Mouse (Mus musculus): Measurements from ENCODE around the gene Cyp2j9. TPM values are rescaled to one million over a fixed set of nuclear protein-coding genes. Genes with fewer than 3 reads are reported as not detected.
"Not testable (repeated sequence)": the region's sequence is repeated elsewhere in the genome, so short reads cannot be mapped to it uniquely, and the experiment has no call there.

Gene Cyp2j9
- 1 to 10 TPM; 1.3 to 1.8 (median 1.5) TPM for total RNA-seq (2022)

DNA sequence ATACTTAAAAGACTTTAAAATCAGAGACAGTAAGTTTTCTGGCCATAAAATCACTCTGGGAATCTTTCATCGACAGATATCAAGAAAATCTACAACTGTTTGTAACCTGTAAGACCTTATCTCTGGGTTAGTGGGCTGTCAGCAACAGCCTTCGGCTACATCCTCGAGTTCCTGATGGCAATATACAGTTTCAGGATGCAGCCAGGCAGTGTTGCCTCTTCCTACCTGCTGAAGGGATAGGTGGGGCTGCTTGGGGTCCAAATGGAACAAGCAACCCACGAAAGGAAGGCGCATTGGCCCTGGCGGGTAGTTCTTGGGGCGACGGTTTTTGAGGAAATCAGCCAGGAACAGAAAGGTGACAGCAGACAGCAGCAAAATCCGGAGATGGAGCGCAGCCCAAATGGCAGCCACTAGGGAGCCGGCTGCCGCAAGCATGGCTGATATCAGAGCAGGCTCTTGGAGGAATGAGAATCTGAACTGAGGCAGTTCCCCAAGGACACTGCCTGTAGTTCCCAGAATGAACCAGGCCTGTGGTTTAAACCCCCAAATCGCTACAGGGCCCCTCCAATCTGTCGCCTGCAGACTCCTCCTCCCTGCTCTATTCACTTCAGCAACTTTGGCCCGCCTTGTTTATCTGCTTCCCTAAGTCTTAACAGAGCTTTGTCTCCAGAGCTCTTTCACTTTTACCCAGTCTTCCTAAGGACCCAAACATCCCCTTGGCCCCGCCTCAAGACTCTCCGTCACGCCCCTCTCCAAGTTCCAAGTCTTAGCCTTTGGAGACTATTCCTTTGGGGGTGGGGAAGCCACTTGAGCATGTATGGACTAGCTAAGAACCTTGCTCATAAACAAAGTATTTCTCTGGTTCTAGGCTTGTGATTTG, at the start of gene Cyp2j9:
TSS of gene Cyp2j9 (minus strand) at position 668 of the 880 bp plus-strand sequence.
- peak; percentile 90 for DNase-seq (ENCODE audit: low spot score)

- no peak for DNase-seq (ENCODE audit: low spot score)
These were observed 44.1 kb upstream of the Cyp2j9 start for GRCm38 (mm10) chr4:96635455-96635854.

DNA sequence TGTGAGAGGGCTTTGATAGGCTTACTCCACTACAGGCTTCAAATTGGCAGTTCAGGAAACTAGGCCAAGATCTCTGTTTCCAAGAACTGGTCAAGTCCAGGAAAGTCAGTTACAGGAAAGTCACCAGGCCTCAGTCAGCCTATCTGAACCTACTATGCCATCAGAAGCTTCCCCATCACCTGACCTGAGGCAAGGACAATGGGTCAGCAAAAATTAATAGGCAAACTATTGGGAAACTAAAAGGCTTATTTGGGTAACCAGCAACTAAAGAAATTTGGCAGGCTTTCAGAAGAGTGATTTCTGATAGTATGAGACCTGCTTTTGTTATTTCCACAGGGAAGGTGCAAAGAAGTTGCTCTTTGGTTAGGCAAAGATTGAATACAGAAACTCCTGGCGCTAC, 31.1 kb upstream of the Cyp2j9 start:
- DNase-seq (ENCODE audit: low spot score) = no peak

DNA sequence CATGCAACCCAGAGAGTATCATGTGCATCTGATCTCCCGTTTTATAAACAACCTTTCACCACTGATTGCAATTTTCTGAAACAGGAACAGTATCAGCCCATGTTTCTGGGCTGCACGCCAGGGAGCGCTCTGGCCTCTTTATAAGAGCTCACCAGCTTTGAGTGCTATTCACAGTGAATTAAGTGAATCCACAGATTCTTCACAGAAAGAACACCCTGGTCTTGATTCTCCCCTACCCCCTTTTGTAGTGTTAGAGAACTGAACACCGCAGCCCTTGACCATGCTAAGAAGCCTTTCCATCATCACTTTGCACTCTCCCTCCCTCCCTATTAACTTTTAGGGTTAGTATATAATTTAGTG, 393 bp upstream of the Cyp2j9 start:
- no peak for DNase-seq (ENCODE audit: low spot score)

DNA sequence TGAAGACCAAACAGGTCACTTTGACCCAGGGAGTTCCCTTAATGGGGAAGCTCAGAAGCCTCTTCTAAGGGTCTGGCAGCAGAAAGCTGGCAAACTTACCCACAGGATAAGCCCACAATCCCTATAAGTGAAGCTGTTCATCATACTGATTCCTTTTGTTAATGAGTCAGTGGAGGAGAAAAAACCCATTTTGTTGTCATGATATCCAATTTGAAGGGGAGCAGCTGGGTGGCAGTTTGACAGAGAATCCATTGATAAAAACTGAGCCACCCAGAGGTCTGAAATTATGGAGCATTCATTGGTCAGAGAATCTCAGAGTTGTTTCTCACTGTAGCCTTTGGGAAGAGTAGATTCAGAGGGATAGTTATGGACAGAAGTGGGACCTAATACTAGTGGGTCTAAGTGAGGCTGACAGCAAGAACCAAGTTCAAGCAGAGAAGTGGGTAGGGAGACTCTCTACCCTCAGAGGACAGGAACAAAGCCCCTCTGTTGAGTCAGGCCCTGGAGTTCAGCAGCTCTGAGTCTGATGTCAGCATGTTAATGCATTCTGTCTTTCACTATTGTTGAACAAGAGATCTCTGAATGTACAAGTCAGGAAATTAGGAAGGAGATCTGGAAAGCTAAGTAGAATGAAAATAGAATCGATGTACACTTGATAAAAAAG, 9.8 kb downstream of the Cyp2j9 start:
- DNase-seq (ENCODE audit: low spot score) = no peak

- DNase-seq (ENCODE audit: low spot score) = not testable (repeated sequence)
These were observed 11.0 kb downstream of the Cyp2j9 start for GRCm38 (mm10) chr4:96580351-96580750.

DNA sequence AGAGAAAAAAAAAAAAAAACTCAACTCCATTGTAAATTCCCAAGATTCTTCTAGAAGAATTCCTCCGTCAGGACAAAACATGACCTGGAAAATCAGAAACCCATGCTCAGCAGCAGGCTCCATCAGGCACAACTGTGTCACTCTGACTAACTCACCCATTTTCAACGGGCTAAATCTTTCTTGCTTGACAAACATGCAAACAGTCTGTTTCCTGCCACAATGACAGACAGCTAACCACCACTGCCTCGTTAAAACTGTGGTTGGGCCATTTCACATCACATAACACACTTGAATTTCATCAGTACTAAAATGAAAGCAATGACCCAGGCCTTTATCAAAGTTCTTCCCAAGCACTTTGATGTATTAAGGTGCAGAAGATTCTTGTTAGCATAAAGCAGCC, 21.9 kb downstream of the Cyp2j9 start:
- no peak for DNase-seq (ENCODE audit: low spot score)

DNA sequence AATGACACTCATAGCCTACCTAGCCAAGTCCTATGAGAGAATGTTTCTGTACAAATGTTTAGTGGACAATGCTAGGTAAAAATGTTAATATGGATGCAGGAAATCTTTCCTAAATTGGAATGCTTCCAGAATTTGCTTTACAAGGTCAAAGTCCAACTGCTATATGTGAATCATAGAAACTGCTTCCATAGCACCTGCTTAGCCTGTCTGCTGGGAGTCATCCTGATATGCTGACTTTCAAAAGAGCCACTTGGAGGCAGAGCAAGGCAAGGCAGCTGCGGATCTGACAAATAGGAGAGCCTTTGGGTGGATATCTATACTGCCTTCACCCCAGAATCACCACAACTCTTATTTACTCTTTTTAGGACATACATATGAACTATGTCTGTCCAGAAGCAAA, 23.4 kb downstream of the Cyp2j9 start:
- no peak for DNase-seq (ENCODE audit: low spot score)

DNA sequence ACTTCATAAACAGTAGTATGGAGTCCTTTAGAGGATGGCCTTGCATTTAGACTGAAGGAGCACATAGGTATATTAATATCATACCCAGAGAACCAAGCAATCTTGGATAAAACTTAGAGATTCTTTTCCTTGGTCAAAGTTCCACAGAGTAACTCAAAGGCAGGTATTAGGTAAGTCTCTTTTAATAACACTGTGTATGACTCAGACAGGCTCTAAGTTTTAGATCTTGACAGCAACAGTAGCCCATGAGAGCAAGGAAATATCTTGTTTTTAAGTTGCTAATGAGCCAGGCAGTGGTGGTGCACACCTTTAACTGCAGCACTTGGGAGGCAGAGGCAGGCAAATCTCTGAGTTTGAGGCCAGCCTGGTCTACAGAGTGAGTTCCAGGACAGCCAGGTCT, 25.6 kb downstream of the Cyp2j9 start:
- DNase-seq (ENCODE audit: low spot score) = no peak

GRCm38 (mm10) chr4:96560464-96560863, 30.9 kb downstream of the Cyp2j9 start:
- DNase-seq (ENCODE audit: low spot score) = no peak

DNA sequence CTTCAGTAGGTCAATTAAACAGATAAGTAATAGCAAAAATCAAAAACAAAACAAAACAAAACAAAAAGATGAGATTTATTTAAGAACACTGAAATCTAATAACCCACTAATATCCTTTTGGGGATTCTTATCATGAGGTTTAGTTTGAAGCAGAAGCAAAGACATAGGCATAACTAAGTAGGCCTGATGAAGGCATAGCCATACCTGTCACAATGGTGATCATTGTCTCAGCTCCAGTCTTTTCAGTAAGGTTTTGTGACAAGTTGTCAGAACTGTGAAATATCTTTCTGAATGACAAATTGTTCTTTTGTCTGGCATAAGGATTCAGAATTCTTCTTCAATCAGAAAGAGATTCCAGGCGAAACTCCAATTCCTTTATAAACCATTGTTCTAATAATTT, 31.6 kb downstream of the Cyp2j9 start:
- DNase-seq (ENCODE audit: low spot score) = no peak

DNA sequence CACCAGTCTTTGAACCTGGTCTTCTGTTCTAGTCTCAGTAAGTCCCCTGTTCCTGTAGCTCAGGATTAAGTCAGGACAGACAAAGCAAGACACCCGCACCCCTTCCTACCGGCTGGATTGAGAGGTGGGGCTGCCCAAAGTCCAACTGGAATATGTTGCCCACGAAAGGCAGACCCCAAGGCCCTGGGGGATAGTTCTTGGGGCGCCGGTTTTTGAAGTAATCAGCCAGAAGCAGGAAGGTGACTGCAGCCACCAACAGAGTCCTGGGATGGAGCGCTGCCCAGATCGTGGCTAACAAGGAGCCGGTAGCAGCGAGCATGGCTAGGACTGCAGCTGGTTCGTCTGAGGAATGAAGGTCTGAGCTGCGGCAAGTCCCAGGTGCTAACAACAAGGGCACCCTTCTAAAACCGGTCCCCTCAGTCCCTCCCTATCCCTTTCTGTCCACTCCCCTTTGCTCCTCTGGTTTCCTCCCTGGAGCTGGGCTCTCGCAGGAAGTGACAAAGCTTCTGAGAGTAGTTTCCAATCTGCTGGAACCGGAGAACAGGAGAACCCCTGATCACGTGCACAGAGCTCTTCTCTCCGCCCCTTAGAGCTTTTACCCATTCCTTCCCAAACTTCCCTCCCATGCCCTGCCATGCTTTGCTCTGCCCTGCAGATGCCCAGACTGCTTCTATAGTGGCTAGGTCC, 38.1 kb downstream of the Cyp2j9 start, which contains the start of gene Cyp2j6:
TSS of gene Cyp2j6 (minus strand) at position 529 of the 687 bp plus-strand sequence.
- peak; percentile 70 for DNase-seq (ENCODE audit: low spot score)

GRCm38 (mm10) chr4:96551619-96552018, 39.8 kb downstream of the Cyp2j9 start:
- DNase-seq (ENCODE audit: low spot score) = no peak

DNA sequence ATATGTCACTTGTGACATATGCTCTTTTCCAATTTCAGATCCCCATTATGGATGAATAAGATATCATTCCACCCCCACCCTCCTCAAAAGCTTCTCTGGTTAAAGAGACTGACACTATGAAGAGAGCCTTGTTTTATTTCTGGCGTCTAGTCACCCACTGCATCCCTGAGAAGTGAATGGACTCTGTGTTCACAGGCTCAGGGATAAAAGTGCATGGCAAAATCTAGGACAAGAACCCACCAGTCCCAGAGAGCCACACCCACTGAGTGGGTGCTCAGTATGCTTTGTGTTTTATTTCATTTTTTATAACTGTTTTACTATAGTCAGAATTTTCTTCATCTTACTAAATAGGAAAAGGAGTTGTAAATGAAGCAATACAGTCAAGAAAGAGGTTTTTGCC, 45.4 kb downstream of the Cyp2j9 start:
- no peak for DNase-seq (ENCODE audit: low spot score)

GRCm38 (mm10) chr4:96525772-96526171, 65.6 kb downstream of the Cyp2j9 start:
- DNase-seq (ENCODE audit: low spot score) = no peak

DNA sequence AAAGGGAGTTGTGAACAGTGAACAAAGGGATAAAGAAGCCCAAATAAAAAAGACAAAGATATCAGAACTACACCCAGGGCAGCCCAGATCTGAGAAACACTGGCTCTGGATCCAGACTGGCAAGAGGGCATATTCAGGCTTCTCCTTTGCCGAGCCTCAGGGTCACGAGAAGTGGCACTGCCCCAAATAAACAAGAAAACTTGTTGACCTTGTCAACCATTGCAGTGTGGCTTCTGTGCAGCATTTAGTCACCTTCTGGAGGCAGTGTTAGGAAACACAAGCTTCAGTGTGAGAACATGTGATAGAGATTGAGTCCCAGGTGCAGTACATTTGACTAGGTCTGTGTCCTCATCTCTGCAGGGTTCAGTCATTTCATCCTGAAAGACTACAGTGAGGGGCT, 69.1 kb downstream of the Cyp2j9 start:
- DNase-seq (ENCODE audit: low spot score) = no peak

Other genes with a start within 250 kb of the Cyp2j9 start
- not detected for gene Cyp2j11, start 242.9 kb downstream of the Cyp2j9 start, total RNA-seq (2022)
- gene Cyp2j8, start 84.2 kb downstream of the Cyp2j9 start, total RNA-seq (2022) = not detected
- gene Cyp2j6, start 37.9 kb downstream of the Cyp2j9 start, total RNA-seq (2022) = 1 to 10 TPM; 2.4 to 3.9 (median 3.1) TPM
- not detected for gene Cyp2j5, start 72.6 kb upstream of the Cyp2j9 start, total RNA-seq (2022)
- gene Gm12695, start 193.6 kb upstream of the Cyp2j9 start, total RNA-seq (2022) = not detected

Data from heart, adult 8-10 months (tissue).